Mouse (Mus musculus) right cerebral cortex, postnatal 25 days (tissue): ENCODE measurements around the gene Lrrc10b.
A peak's percentile ranks its signal among the peaks of the same experiment; 100 is the strongest.

Experiments
- DNase-seq: peaks from one replicate; pipeline ENCODE4 v3.0.0; 2022

Lrrc10b gene

GRCm38 (mm10) chr19:10436726-10437125 is 20.5 kb downstream of the Lrrc10b start:
- no peak for DNase-seq

GRCm38 (mm10) chr19:10435908-10436307 is 21.4 kb downstream of the Lrrc10b start:
- DNase-seq, result peak; percentile 62

- DNase-seq, result no peak
These were observed 22.3 kb downstream of the Lrrc10b start for GRCm38 (mm10) chr19:10434927-10435326.

GRCm38 (mm10) chr19:10433879-10434540 is 23.3 kb downstream of the Lrrc10b start:
- peak; percentile 68 for DNase-seq

- no peak for DNase-seq
These were observed 24.0 kb downstream of the Lrrc10b start for GRCm38 (mm10) chr19:10433225-10433624.

- DNase-seq, result no peak
These were observed 25.4 kb downstream of the Lrrc10b start for GRCm38 (mm10) chr19:10431841-10432240.

- DNase-seq, result no peak
These were observed 25.9 kb downstream of the Lrrc10b start for GRCm38 (mm10) chr19:10431410-10431809.

GRCm38 (mm10) chr19:10429371-10429770 is 27.9 kb downstream of the Lrrc10b start:
- no peak for DNase-seq

- no peak for DNase-seq
These were observed 29.8 kb downstream of the Lrrc10b start for GRCm38 (mm10) chr19:10427431-10427830.

GRCm38 (mm10) chr19:10426793-10427192 is 30.5 kb downstream of the Lrrc10b start:
- no peak for DNase-seq

GRCm38 (mm10) chr19:10426312-10426711 is 31.0 kb downstream of the Lrrc10b start:
- DNase-seq, result no peak

- DNase-seq, result no peak
These were observed 31.6 kb downstream of the Lrrc10b start for GRCm38 (mm10) chr19:10425484-10426270.

GRCm38 (mm10) chr19:10424751-10425150 is 32.5 kb downstream of the Lrrc10b start:
- no peak for DNase-seq

- no peak for DNase-seq
These were observed 35.0 kb downstream of the Lrrc10b start for GRCm38 (mm10) chr19:10421986-10422976.

- peak; percentile 44 for DNase-seq
These were observed 39.8 kb downstream of the Lrrc10b start for GRCm38 (mm10) chr19:10417436-10417835.

GRCm38 (mm10) chr19:10416889-10417288 is 40.4 kb downstream of the Lrrc10b start:
- DNase-seq, result no peak

- DNase-seq, result no peak
These were observed 41.8 kb downstream of the Lrrc10b start for GRCm38 (mm10) chr19:10415508-10415907.

GRCm38 (mm10) chr19:10413701-10414242 is 43.5 kb downstream of the Lrrc10b start:
- DNase-seq, result no peak
